Mouse (Mus musculus) liver, embryonic 15.5 days (tissue): ENCODE measurements around the gene Ifnk. TPM values are rescaled to one million over a fixed set of nuclear protein-coding genes. Genes with fewer than 3 reads are reported as not detected.

Experiments used
- ATAC-seq: fragments of 200-750 bp; cut with Nextera tagmentation; 2 replicates; pipeline ENCODE4 v1.8.0; 2017; ENCODE audit warnings: moderate number of reproducible peaks, mild to moderate bottlenecking, moderate library complexity; ENCODE audit not compliant: insufficient read depth
- H3K27ac ChIP-seq: fragments of 300-500 bp; sonication (generic); replicated peaks from 2 replicates; pipeline ENCODE4 v1.5.1; 2015; ENCODE audit warnings: mild to moderate bottlenecking, inconsistent platforms
- H3K27me3 ChIP-seq: fragments of 300-500 bp; sonication (generic); 2 replicates; pipeline ENCODE4 v1.6.1; 2015; ENCODE audit warnings: mild to moderate bottlenecking, inconsistent platforms
- H3K36me3 ChIP-seq: fragments of 300-500 bp; sonication (generic); replicated peaks from 2 replicates; pipeline ENCODE4 v1.6.1; 2015; ENCODE audit warnings: moderate library complexity, mild to moderate bottlenecking, inconsistent platforms
- H3K4me1 ChIP-seq: fragments of 300-500 bp; sonication (generic); replicated peaks from 2 replicates; pipeline ENCODE4 v1.6.1; 2015; ENCODE audit warnings: inconsistent platforms
- H3K4me2 ChIP-seq: fragments of 300-500 bp; sonication (generic); 2 replicates; pipeline ENCODE4 v1.6.1; 2015; ENCODE audit warnings: moderate library complexity, mild to moderate bottlenecking, inconsistent platforms
- H3K4me3 ChIP-seq: fragments of 300-500 bp; sonication (generic); replicated peaks from 2 replicates; pipeline ENCODE4 v1.5.1; 2015; ENCODE audit warnings: mild to moderate bottlenecking, inconsistent platforms
- H3K9ac ChIP-seq: fragments of 300-500 bp; sonication (generic); 2 replicates; pipeline ENCODE4 v1.6.1; 2015; ENCODE audit warnings: moderate library complexity, mild to moderate bottlenecking, inconsistent platforms
- H3K9me3 ChIP-seq: fragments of 300-500 bp; sonication (generic); replicated peaks from 2 replicates; pipeline ENCODE4 v1.6.1; 2016; ENCODE audit warnings: inconsistent platforms
- WGBS: fragments of 180-500 bp; shearing (Covaris S2); methylation state at CpG from one replicate; pipeline ENCODE4 v1.1.7; 2015; ENCODE audit warnings: mixed read lengths; ENCODE audit not compliant: insufficient replicate concordance; 5-methylcytosine and 5-hydroxymethylcytosine counted together
- polyA plus RNA-seq: library from polyadenylated mRNA; unstranded; fragments of >200 nt; fragmentation: Nextera tagmentation; extraction: Ambion mirVana; gene quantifications from 2 replicates; pipeline ENCODE4 v1.2.1, GENCODE M21; 2015

The Ifnk gene
- polyA plus RNA-seq, 1 experiment from 2014 or later = 0.10 TPM

- H3K27ac ChIP-seq = no peak overlapping the region
- WGBS = 70% methylated on average over 5 of the region's 5 CpGs
- no peak overlapping the region for H3K4me3 ChIP-seq
- H3K4me1 ChIP-seq = no peaks in the 10 kb centered on the region; the same call in 1 of the 2 replicates
- no peaks in the 10 kb centered on the region for H3K36me3 ChIP-seq
- H3K27me3 ChIP-seq = no peaks in the 10 kb centered on the region
- no peak overlapping the region for H3K9ac ChIP-seq
- H3K4me2 ChIP-seq = no peak overlapping the region
- H3K9me3 ChIP-seq = no peaks in the 10 kb centered on the region
- no peak for ATAC-seq
Measured at GRCm38 (mm10) chr4:35123087-35123486, 28.8 kb upstream of the Ifnk start.

DNA sequence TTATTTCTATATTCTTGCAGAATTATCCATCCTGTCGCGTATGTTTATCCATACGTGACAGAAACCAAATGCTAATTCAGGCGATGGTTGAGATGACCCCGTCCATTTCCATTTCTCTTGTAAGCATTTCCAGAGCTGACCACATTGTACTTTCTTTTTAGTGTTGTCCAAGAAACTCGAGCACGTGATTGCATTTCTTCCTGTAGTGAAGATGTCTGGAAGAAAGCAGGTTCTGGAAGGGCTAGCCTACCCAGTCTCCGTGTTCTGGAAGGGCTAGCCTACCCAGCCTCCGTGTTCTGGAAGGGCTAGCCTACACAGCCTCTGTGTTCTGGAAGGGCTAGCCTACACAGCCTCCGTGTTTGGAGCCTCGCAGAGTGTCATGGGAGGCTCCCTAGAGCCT lies 27.8 kb upstream of the Ifnk start:
- no peak overlapping the region for H3K9ac ChIP-seq
- H3K36me3 ChIP-seq = no peaks in the 10 kb centered on the region
- no peak overlapping the region for H3K4me2 ChIP-seq
- no peaks in the 10 kb centered on the region for H3K27me3 ChIP-seq
- H3K4me1 ChIP-seq = no peaks in the 10 kb centered on the region; the same call in 1 of the 2 replicates
- no peak overlapping the region for H3K4me3 ChIP-seq
- no peak overlapping the region for H3K27ac ChIP-seq
- WGBS = 74% methylated on average over 11 of the region's 11 CpGs
- no peak for ATAC-seq
- no peaks in the 10 kb centered on the region for H3K9me3 ChIP-seq

- no peaks in the 10 kb centered on the region for H3K27me3 ChIP-seq
- ATAC-seq = no peak
- H3K4me2 ChIP-seq = peak overlapping the region; percentile 23; the same call in 1 of the 2 replicates
- H3K9me3 ChIP-seq = no peaks in the 10 kb centered on the region
- 40% methylated on average over 6 of the region's 6 CpGs for WGBS
- H3K4me3 ChIP-seq = no peak overlapping the region
- H3K4me1 ChIP-seq = peaks cover 2% of the 10 kb centered on the region
- no peak overlapping the region for H3K27ac ChIP-seq
- no peak overlapping the region for H3K9ac ChIP-seq
- no peaks in the 10 kb centered on the region for H3K36me3 ChIP-seq
Measured at GRCm38 (mm10) chr4:35125299-35125777, 26.5 kb upstream of the Ifnk start.

GRCm38 (mm10) chr4:35126776-35127175 lies 25.1 kb upstream of the Ifnk start:
- H3K9me3 ChIP-seq = no peaks in the 10 kb centered on the region
- no peak overlapping the region for H3K4me2 ChIP-seq
- H3K36me3 ChIP-seq = no peaks in the 10 kb centered on the region
- H3K4me1 ChIP-seq = peaks cover 4% of the 10 kb centered on the region
- 59% methylated on average over 9 of the region's 9 CpGs for WGBS
- H3K9ac ChIP-seq = no peak overlapping the region
- no peak overlapping the region for H3K27ac ChIP-seq
- ATAC-seq = no peak
- no peak overlapping the region for H3K4me3 ChIP-seq
- no peaks in the 10 kb centered on the region for H3K27me3 ChIP-seq

GRCm38 (mm10) chr4:35127759-35128158 lies 24.1 kb upstream of the Ifnk start:
- Histone ChIP-seq H3K27me3 (no peaks in the 10 kb centered on the region), H3K4me1 (peaks cover 4% of the 10 kb centered on the region), H3K36me3 (no peaks in the 10 kb centered on the region), H3K9me3 (no peaks in the 10 kb centered on the region), H3K27ac (0 out of 2 replicates have a peak overlapping the region, but pooled peaks have one; percentile 3), H3K4me3 (no peak overlapping the region), H3K4me2 (no peak overlapping the region), H3K9ac (no peak overlapping the region)
- no peak for ATAC-seq
- WGBS = 61% methylated on average over 6 of the region's 6 CpGs

DNA sequence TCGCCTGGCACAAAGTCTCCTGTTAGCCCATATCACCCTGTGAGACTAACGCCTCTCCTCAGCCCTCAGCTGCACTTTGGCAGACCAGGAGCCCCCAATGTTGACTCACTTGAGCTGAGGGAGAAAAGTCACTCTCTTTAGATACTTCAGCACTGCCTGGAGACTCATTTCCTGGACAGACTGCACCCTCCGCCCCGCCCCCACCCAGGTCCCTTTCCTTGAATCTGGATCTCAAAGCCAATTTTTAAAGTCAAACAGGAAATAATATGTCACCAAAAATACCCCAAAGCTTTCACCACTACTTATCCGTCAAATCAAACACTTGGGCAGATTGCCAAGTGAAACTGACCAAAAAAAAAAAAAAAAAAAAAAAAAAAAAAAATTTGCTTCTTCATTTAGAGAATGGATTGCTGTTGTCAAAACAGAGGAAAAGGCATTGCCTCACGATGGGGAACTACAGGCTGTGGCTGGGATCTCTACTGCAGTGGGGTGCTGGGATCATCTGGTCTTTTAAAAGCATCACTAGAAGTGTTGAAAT lies 21.4 kb upstream of the Ifnk start:
- no peak for ATAC-seq
- 21% methylated on average over 6 of the region's 6 CpGs for WGBS
- Histone ChIP-seq H3K9ac (no peak overlapping the region), H3K36me3 (no peaks in the 10 kb centered on the region), H3K4me3 (no peak overlapping the region), H3K27ac (no peak overlapping the region), H3K27me3 (no peaks in the 10 kb centered on the region), H3K9me3 (no peaks in the 10 kb centered on the region), H3K4me1 (peaks cover 4% of the 10 kb centered on the region), H3K4me2 (no peak overlapping the region)

GRCm38 (mm10) chr4:35131592-35131991 lies 20.3 kb upstream of the Ifnk start:
- no peak overlapping the region for H3K27ac ChIP-seq
- no peak overlapping the region for H3K4me2 ChIP-seq
- H3K4me3 ChIP-seq = no peak overlapping the region
- H3K36me3 ChIP-seq = no peaks in the 10 kb centered on the region
- peaks cover 11% of the 10 kb centered on the region for H3K4me1 ChIP-seq
- H3K9ac ChIP-seq = no peak overlapping the region
- no peaks in the 10 kb centered on the region for H3K27me3 ChIP-seq
- 78% methylated on average over 4 of the region's 4 CpGs for WGBS
- ATAC-seq = no peak
- no peaks in the 10 kb centered on the region for H3K9me3 ChIP-seq

DNA sequence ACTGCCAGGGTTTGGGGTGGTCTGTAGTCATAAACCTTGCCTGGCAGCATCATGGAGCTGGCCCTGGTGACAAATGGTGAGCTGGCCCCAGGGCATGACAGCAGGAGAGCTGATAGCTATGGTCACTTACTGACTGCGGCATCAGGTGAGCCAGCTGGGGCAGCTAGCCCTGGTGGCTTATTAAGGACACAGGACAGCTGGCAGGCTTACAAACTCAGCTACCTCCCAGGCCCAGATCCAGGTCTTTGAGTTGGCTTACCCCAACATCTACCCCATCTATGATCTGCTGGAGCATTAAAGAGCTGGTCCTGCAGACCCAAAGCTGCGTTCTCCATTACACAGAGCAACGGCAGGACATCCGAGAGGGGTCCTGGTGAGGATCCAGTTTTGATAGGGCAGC lies 18.4 kb upstream of the Ifnk start:
- Histone ChIP-seq H3K36me3 (no peaks in the 10 kb centered on the region), H3K9ac (no peak overlapping the region), H3K4me3 (no peak overlapping the region), H3K27ac (no peak overlapping the region), H3K4me1 (peaks cover 22% of the 10 kb centered on the region), H3K4me2 (no peak overlapping the region), H3K9me3 (no peaks in the 10 kb centered on the region), H3K27me3 (no peaks in the 10 kb centered on the region)
- WGBS = 71% methylated on average over 4 of the region's 4 CpGs
- no peak for ATAC-seq

DNA sequence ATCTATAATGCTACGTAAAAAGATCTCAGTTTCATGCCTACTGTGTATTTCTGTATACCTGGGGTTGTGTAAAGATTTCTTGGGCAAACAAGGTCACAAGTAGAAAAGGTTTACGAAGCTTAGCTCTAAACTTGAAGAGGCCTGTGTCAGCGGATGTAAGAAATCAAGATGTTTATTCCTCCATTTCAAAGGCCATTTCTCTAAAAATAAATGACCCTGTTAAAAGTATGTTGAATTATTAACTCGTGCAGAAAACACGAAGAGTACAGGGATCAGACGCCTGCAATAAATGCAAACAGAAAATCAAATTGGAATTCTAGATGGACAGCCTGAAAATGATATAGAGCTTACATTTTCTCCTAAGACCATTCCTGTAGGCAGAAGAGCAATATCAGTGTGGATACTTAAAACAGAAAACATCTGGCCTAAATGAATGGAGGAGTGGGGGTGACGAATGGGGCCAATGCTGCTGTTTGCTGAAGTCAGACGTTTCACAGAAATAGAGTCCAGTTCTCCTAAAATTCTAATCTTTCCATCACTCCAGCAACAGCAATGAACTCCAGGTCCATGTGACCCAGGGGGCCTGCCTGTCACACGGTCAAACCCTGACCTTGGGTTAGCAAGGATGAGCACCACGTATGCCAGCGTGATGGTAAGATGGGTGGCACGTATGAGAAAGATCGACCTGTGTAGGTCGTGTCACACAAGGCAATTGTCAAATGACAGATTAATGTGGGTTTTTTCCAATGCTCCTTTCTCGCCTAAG lies 16.8 kb upstream of the Ifnk start:
- Histone ChIP-seq H3K4me1 (peaks cover 22% of the 10 kb centered on the region), H3K9me3 (no peaks in the 10 kb centered on the region), H3K27me3 (no peaks in the 10 kb centered on the region), H3K27ac (no peak overlapping the region), H3K36me3 (no peaks in the 10 kb centered on the region), H3K4me3 (no peak overlapping the region), H3K4me2 (no peak overlapping the region), H3K9ac (no peak overlapping the region)
- no peak for ATAC-seq
- WGBS = 65% methylated on average over 15 of the region's 15 CpGs

DNA sequence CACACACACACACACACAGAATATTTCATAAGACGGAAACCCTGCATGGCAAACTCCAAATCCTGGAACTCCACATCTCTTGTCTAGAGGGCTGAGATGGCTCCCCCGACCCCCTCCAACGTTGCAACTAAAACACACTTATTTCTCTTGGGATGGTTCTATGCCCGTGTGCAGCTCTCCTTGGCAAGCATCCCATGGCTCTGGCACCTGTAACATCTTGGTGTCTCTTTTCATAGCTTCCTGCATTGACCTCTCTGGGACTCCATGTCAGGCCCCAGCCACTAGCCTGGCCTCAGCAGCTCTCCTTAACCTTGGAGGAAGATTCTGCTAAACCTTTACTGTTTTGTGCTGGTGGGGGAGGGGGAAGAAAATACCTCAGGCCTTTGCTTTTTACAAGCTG lies 16.1 kb upstream of the Ifnk start:
- 60% methylated on average over 4 of the region's 4 CpGs for WGBS
- H3K36me3 ChIP-seq = no peaks in the 10 kb centered on the region
- no peak overlapping the region for H3K27ac ChIP-seq
- H3K4me3 ChIP-seq = no peak overlapping the region
- no peak for ATAC-seq
- peaks cover 18% of the 10 kb centered on the region for H3K4me1 ChIP-seq
- no peak overlapping the region for H3K4me2 ChIP-seq
- no peaks in the 10 kb centered on the region for H3K9me3 ChIP-seq
- no peak overlapping the region for H3K9ac ChIP-seq
- H3K27me3 ChIP-seq = no peaks in the 10 kb centered on the region

DNA sequence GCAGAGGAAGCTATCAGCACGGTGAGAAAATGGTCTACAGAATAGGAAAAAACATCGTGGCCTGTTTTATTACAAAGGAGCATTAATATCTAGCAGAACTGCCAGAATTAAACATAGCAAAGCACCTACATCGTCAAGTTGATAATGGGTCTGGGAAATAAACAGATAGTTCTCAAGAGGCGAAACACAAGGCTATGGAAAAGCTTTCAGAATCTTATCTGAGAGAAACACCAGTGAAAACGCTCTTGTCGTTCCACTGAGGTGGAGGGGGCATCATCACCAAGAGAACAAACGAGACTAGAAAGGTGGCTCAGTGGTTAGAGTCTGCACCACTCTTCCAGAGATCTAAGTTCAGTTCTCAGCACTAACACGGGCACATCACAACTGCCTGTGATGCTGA lies 14.9 kb upstream of the Ifnk start:
- Histone ChIP-seq H3K4me2 (no peak overlapping the region), H3K4me1 (peaks cover 18% of the 10 kb centered on the region), H3K27me3 (no peaks in the 10 kb centered on the region), H3K36me3 (no peaks in the 10 kb centered on the region), H3K4me3 (no peak overlapping the region), H3K27ac (no peak overlapping the region), H3K9ac (no peak overlapping the region), H3K9me3 (no peaks in the 10 kb centered on the region)
- 27% methylated on average over 8 of the region's 8 CpGs for WGBS
- 0 out of 2 replicates have a peak, but pooled peaks have one; percentile 40 for ATAC-seq
